Mouse (Mus musculus): Measurements from ENCODE around the gene Akap8. TPM values are rescaled to one million over a fixed set of nuclear protein-coding genes. Genes with fewer than 3 reads are reported as not detected.

The Akap8 gene
- polyA plus RNA-seq, 1 experiment from 2014 or later, result 62.3 TPM

- ATAC-seq (ENCODE audit: insufficient number of reproducible peaks, insufficient read depth, low FRiP score, low read depth), result no peak
- Histone ChIP-seq H3K4me3 (ENCODE audit: low read depth, low read length) (no peak overlapping the region), H3K27me3 (ENCODE audit: control insufficient read depth, insufficient read depth, low read length) (no peaks in the 10 kb centered on the region), H3K9ac (replicated peaks; ENCODE audit: low read depth, low read length) (no peak overlapping the region), H3K4me2 (replicated peaks; ENCODE audit: low read depth, low read length) (no peak overlapping the region), H3K9me3 (ENCODE audit: control insufficient read depth, low read depth, low read length) (no peaks in the 10 kb centered on the region), H3K4me1 (ENCODE audit: control insufficient read depth, insufficient read depth, low read length) (no peaks in the 10 kb centered on the region), H3K36me3 (ENCODE audit: control insufficient read depth, insufficient read depth, low read length) (no peaks in the 10 kb centered on the region), H3K27ac (ENCODE audit: low read length) (no peak overlapping the region)
- WGBS, result 90% methylated on average over 7 of the region's 7 CpGs
Observed at GRCm38 (mm10) chr17:32269151-32269550, 51.9 kb downstream of the Akap8 start.

DNA sequence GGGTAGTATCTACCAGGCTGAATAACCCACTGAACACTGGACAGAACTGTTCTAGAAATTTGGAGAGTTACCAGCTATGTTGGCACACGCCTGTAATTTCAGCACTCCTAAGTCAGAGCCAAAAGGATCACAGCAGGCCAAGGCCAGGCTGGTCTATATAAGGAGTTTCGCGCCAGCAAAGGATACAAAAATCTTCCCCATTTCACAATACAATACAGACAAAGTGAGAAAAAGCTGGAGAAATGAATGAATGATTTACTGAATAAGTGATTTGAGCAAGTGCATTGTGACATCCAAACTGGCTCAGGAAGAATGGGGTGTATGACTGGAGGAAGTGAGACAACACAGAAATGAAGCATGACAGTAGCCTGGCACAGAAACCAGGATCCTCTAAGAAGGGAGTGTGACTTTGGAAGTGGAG lies 52.5 kb downstream of the Akap8 start:
- H3K4me2 ChIP-seq (replicated peaks; ENCODE audit: low read depth, low read length), result no peak overlapping the region
- 86% methylated on average over 3 of the region's 3 CpGs for WGBS
- H3K4me1 ChIP-seq (ENCODE audit: control insufficient read depth, insufficient read depth, low read length), result no peaks in the 10 kb centered on the region
- no peak for ATAC-seq (ENCODE audit: insufficient number of reproducible peaks, insufficient read depth, low FRiP score, low read depth)
- no peaks in the 10 kb centered on the region for H3K27me3 ChIP-seq (ENCODE audit: control insufficient read depth, insufficient read depth, low read length)
- H3K9ac ChIP-seq (replicated peaks; ENCODE audit: low read depth, low read length), result no peak overlapping the region
- H3K9me3 ChIP-seq (ENCODE audit: control insufficient read depth, low read depth, low read length), result no peaks in the 10 kb centered on the region
- no peaks in the 10 kb centered on the region for H3K36me3 ChIP-seq (ENCODE audit: control insufficient read depth, insufficient read depth, low read length)
- H3K4me3 ChIP-seq (ENCODE audit: low read depth, low read length), result no peak overlapping the region
- H3K27ac ChIP-seq (ENCODE audit: low read length), result no peak overlapping the region

DNA sequence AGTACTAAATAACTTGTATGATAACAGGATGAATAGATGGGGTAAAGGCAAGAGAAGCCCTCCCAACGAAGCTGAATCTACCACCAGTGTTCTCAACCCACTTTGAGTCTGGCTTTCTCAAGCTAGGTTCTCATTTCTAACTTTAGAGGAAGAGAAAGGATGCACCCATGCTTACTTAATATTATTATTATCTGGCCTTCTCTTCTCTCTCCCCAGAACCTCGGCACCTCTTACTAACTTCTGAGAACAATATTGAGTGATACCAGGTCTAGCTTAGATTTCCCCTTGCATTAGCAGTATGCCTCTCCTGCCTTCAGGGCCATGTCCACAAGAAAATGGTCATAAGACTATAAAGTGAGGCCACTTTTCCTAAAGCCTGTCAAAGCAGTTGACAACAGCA lies 52.9 kb downstream of the Akap8 start:
- H3K36me3 ChIP-seq (ENCODE audit: control insufficient read depth, insufficient read depth, low read length), result no peaks in the 10 kb centered on the region
- H3K4me1 ChIP-seq (ENCODE audit: control insufficient read depth, insufficient read depth, low read length), result no peaks in the 10 kb centered on the region
- ATAC-seq (ENCODE audit: insufficient number of reproducible peaks, insufficient read depth, low FRiP score, low read depth), result no peak
- no peak overlapping the region for H3K27ac ChIP-seq (ENCODE audit: low read length)
- H3K9ac ChIP-seq (replicated peaks; ENCODE audit: low read depth, low read length), result no peak overlapping the region
- H3K9me3 ChIP-seq (ENCODE audit: control insufficient read depth, low read depth, low read length), result no peaks in the 10 kb centered on the region
- H3K27me3 ChIP-seq (ENCODE audit: control insufficient read depth, insufficient read depth, low read length), result no peaks in the 10 kb centered on the region
- no peak overlapping the region for H3K4me3 ChIP-seq (ENCODE audit: low read depth, low read length)
- no peak overlapping the region for H3K4me2 ChIP-seq (replicated peaks; ENCODE audit: low read depth, low read length)
- WGBS, result 85% methylated on average over 2 of the region's 2 CpGs

DNA sequence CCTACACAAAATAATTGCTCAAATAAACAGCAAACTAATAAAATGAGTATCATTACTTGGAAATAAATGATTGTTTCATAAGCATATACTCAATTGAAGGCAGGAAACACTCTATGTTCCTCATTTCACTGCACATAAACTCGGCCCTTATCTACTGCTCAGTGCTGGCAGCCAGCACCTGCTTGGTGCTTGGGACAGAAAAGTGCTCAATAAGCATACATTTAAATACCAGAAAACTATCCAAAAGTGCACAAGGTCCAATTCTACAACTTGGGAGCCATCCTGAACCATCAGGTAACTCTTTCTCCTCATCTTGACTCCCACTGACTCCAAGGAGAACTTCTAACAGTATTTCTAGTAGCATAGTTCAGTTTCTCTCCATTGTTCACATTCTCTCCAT lies 53.4 kb downstream of the Akap8 start:
- H3K4me1 ChIP-seq (ENCODE audit: control insufficient read depth, insufficient read depth, low read length), result no peaks in the 10 kb centered on the region
- H3K4me3 ChIP-seq (ENCODE audit: low read depth, low read length), result no peak overlapping the region
- H3K27me3 ChIP-seq (ENCODE audit: control insufficient read depth, insufficient read depth, low read length), result no peaks in the 10 kb centered on the region
- no peak overlapping the region for H3K4me2 ChIP-seq (replicated peaks; ENCODE audit: low read depth, low read length)
- no peak for ATAC-seq (ENCODE audit: insufficient number of reproducible peaks, insufficient read depth, low FRiP score, low read depth)
- H3K9ac ChIP-seq (replicated peaks; ENCODE audit: low read depth, low read length), result no peak overlapping the region
- H3K9me3 ChIP-seq (ENCODE audit: control insufficient read depth, low read depth, low read length), result no peaks in the 10 kb centered on the region
- no peaks in the 10 kb centered on the region for H3K36me3 ChIP-seq (ENCODE audit: control insufficient read depth, insufficient read depth, low read length)
- no peak overlapping the region for H3K27ac ChIP-seq (ENCODE audit: low read length)
- 83% methylated on average over 1 of the region's 1 CpGs for WGBS

- Histone ChIP-seq H3K4me2 (replicated peaks; ENCODE audit: low read depth, low read length) (no peak overlapping the region), H3K9me3 (ENCODE audit: control insufficient read depth, low read depth, low read length) (no peaks in the 10 kb centered on the region), H3K9ac (replicated peaks; ENCODE audit: low read depth, low read length) (no peak overlapping the region), H3K27me3 (ENCODE audit: control insufficient read depth, insufficient read depth, low read length) (no peaks in the 10 kb centered on the region), H3K4me3 (ENCODE audit: low read depth, low read length) (no peak overlapping the region), H3K4me1 (ENCODE audit: control insufficient read depth, insufficient read depth, low read length) (no peaks in the 10 kb centered on the region), H3K36me3 (ENCODE audit: control insufficient read depth, insufficient read depth, low read length) (no peaks in the 10 kb centered on the region), H3K27ac (ENCODE audit: low read length) (no peak overlapping the region)
- 88% methylated on average over 2 of the region's 2 CpGs for WGBS
- no peak for ATAC-seq (ENCODE audit: insufficient number of reproducible peaks, insufficient read depth, low FRiP score, low read depth)
Observed at GRCm38 (mm10) chr17:32263672-32264071, 57.4 kb downstream of the Akap8 start.

DNA sequence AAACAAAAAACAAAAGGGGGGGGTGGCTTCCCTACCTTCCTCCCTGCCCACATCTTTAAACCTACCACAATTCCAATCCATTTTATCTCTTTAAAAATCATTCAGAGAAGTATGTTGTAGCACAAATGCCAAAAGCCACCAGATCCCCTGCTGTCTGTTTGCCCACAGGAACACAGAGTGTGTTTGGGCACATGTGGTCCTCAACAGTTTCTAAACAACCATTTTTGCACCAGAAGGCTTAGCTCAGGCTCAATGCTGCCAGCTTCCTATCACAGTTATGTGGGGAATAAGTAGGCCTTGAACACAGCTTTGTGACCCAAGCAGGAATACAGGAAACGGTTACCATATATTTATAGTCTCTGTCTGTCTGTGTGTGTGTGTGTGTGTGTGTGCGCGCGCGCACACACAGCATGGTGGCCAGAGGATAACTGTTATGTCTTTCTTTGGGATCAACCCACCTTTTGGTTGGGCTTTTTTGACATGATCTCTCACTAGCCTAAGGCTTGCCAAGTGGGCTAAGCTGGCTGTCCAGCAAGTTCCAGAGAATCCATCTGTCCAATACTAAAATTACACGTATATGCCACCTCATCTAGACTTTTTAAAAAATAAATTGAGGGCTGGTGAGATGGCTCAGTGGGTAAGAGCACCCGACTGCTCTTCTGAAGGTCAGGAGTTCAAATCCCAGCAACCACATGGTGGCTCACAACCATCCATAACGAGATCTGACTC lies 58.0 kb downstream of the Akap8 start:
- no peaks in the 10 kb centered on the region for H3K36me3 ChIP-seq (ENCODE audit: control insufficient read depth, insufficient read depth, low read length)
- no peak overlapping the region for H3K4me3 ChIP-seq (ENCODE audit: low read depth, low read length)
- no peak overlapping the region for H3K9ac ChIP-seq (replicated peaks; ENCODE audit: low read depth, low read length)
- H3K4me2 ChIP-seq (replicated peaks; ENCODE audit: low read depth, low read length), result no peak overlapping the region
- no peaks in the 10 kb centered on the region for H3K4me1 ChIP-seq (ENCODE audit: control insufficient read depth, insufficient read depth, low read length)
- WGBS, result 93% methylated on average over 7 of the region's 8 CpGs
- no peak for ATAC-seq (ENCODE audit: insufficient number of reproducible peaks, insufficient read depth, low FRiP score, low read depth)
- no peak overlapping the region for H3K27ac ChIP-seq (ENCODE audit: low read length)
- no peaks in the 10 kb centered on the region for H3K27me3 ChIP-seq (ENCODE audit: control insufficient read depth, insufficient read depth, low read length)
- H3K9me3 ChIP-seq (ENCODE audit: control insufficient read depth, low read depth, low read length), result no peaks in the 10 kb centered on the region

DNA sequence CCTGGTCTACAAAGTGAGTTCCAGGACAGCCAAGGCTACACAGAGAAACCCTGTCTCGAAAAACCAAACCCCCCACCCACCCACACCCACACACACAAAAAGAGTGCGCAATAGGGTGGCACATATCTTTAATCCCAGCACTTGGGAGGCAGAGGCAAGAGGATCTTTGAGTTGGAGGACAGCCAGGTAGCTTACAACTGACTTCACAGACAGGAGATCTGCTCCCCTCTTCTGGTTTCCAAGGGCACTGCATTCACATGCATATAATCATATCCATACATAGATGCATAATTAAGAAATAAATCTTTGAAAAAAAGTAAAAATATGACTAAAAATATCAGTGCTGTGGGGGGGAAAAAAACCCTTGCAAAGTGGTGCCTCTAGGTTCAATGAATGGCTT lies 62.2 kb downstream of the Akap8 start:
- Histone ChIP-seq H3K4me3 (ENCODE audit: low read depth, low read length) (no peak overlapping the region), H3K9me3 (ENCODE audit: control insufficient read depth, low read depth, low read length) (no peaks in the 10 kb centered on the region), H3K27me3 (ENCODE audit: control insufficient read depth, insufficient read depth, low read length) (no peaks in the 10 kb centered on the region), H3K4me2 (replicated peaks; ENCODE audit: low read depth, low read length) (no peak overlapping the region), H3K27ac (ENCODE audit: low read length) (no peak overlapping the region), H3K9ac (replicated peaks; ENCODE audit: low read depth, low read length) (no peak overlapping the region), H3K36me3 (ENCODE audit: control insufficient read depth, insufficient read depth, low read length) (no peaks in the 10 kb centered on the region), H3K4me1 (ENCODE audit: control insufficient read depth, insufficient read depth, low read length) (no peaks in the 10 kb centered on the region)
- ATAC-seq (ENCODE audit: insufficient number of reproducible peaks, insufficient read depth, low FRiP score, low read depth), result no peak
- WGBS, result 87% methylated on average over 2 of the region's 2 CpGs

- 63% methylated on average over 6 of the region's 6 CpGs for WGBS
- H3K4me3 ChIP-seq (ENCODE audit: low read depth, low read length), result no peak overlapping the region
- no peaks in the 10 kb centered on the region for H3K9me3 ChIP-seq (ENCODE audit: control insufficient read depth, low read depth, low read length)
- H3K9ac ChIP-seq (replicated peaks; ENCODE audit: low read depth, low read length), result no peak overlapping the region
- H3K36me3 ChIP-seq (ENCODE audit: control insufficient read depth, insufficient read depth, low read length), result no peaks in the 10 kb centered on the region
- H3K27me3 ChIP-seq (ENCODE audit: control insufficient read depth, insufficient read depth, low read length), result no peaks in the 10 kb centered on the region
- H3K4me2 ChIP-seq (replicated peaks; ENCODE audit: low read depth, low read length), result no peak overlapping the region
- no peak overlapping the region for H3K27ac ChIP-seq (ENCODE audit: low read length)
- H3K4me1 ChIP-seq (ENCODE audit: control insufficient read depth, insufficient read depth, low read length), result no peaks in the 10 kb centered on the region
- no peak for ATAC-seq (ENCODE audit: insufficient number of reproducible peaks, insufficient read depth, low FRiP score, low read depth)
Observed at GRCm38 (mm10) chr17:32257944-32258343, 63.1 kb downstream of the Akap8 start.

DNA sequence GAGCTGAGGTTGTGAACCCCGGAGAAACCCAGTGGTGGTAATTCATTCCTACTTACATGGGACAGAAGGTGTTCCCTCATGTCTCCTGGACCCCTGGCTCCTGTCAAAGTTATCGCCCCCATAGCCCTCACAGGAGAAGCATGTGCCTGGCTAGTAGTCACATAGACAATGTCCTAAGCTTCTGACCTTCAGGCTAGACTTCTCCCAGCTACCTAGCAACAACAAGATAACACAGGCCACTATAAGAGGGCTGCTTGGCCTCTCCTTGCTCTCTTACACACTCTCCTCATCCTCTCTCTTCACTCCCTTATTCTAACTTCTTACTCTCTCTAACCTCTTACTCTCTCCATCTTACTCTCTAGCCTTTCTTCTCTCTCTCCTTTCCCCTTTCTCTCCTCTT lies 63.6 kb downstream of the Akap8 start:
- 90% methylated on average over 2 of the region's 2 CpGs for WGBS
- Histone ChIP-seq H3K4me3 (ENCODE audit: low read depth, low read length) (no peak overlapping the region), H3K36me3 (ENCODE audit: control insufficient read depth, insufficient read depth, low read length) (no peaks in the 10 kb centered on the region), H3K9me3 (ENCODE audit: control insufficient read depth, low read depth, low read length) (no peaks in the 10 kb centered on the region), H3K4me2 (replicated peaks; ENCODE audit: low read depth, low read length) (no peak overlapping the region), H3K9ac (replicated peaks; ENCODE audit: low read depth, low read length) (no peak overlapping the region), H3K4me1 (ENCODE audit: control insufficient read depth, insufficient read depth, low read length) (no peaks in the 10 kb centered on the region), H3K27me3 (ENCODE audit: control insufficient read depth, insufficient read depth, low read length) (no peaks in the 10 kb centered on the region), H3K27ac (ENCODE audit: low read length) (no peak overlapping the region)
- no peak for ATAC-seq (ENCODE audit: insufficient number of reproducible peaks, insufficient read depth, low FRiP score, low read depth)
